Mouse (Mus musculus) telencephalon, adult 2 months (tissue): ENCODE results near the gene Btbd35f11.
"Not testable (repeated sequence)": the region's sequence is repeated elsewhere in the genome, so short reads cannot be mapped to it uniquely, and the experiment has no call there.

Source experiments
- DNase-seq: peaks from one replicate; pipeline ENCODE4 v3.0.0-alpha.2; 2011; ENCODE audit warnings: low read depth, low spot score

Btbd35f11 gene

GRCm38 (mm10) chrX:3443590-3443989, at the start of gene Btbd35f11:
Btbd35f11 (minus strand) TSS chrX:3443690.
- DNase-seq, result not testable (repeated sequence)

- DNase-seq, result not testable (repeated sequence)
These were observed 33.5 kb downstream of the Btbd35f11 start for GRCm38 (mm10) chrX:3409946-3410345.
